Mouse (Mus musculus) testis, postnatal 14 days (tissue): ENCODE results near the gene Ccdc142.

Experiments used
- DNase-seq: peaks from one replicate; pipeline ENCODE4 v3.0.0; 2021; ENCODE audit warnings: low spot score

The Ccdc142 gene

GRCm38 (mm10) chr6:83140044-83140443, 38.6 kb downstream of the Ccdc142 start:
- DNase-seq, result no peak

DNA sequence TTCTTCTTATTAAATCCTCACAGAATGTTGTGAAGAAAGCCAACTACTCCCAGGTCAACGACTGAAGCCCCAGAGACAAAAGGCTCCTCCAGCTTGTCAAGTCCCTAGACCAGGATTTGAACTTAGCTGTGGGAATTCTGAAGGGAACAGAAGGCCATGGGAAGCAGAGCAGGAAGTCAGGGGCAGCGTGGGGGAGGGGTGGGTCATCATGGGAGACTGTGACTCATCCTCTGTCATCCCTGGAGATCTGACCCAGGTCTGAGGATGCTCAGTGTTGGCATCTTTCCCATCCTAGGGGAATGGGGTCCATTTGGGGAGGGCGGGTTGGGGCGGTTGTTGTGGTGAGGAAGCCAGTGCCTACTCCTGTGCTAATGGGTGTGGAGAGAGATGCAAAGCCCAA, 40.2 kb downstream of the Ccdc142 start:
- no peak for DNase-seq

- no peak for DNase-seq
Observed at GRCm38 (mm10) chr6:83142211-83142731, 40.9 kb downstream of the Ccdc142 start.

DNA sequence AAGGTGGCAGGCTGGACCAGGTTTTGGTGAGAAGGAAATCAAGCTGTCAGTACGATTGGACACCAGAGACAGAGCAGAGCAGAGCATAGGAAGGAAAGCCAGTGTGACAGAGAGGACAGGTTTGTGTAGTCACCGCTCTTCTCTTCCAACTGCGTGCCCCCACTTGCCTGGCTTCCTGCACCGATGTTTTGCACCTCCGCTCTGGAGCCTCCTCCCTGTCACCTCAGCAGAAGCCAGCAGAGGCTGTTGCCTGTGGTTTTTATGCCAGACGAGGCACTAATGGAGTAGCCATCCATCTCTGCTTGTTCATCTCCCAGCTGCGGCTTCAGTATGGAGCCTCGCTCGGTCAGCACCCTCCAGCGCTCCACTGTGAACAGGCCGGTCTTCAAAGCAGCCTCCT, 41.5 kb downstream of the Ccdc142 start:
- no peak for DNase-seq

- DNase-seq, result no peak
Observed at GRCm38 (mm10) chr6:83145209-83145608, 43.8 kb downstream of the Ccdc142 start.

DNA sequence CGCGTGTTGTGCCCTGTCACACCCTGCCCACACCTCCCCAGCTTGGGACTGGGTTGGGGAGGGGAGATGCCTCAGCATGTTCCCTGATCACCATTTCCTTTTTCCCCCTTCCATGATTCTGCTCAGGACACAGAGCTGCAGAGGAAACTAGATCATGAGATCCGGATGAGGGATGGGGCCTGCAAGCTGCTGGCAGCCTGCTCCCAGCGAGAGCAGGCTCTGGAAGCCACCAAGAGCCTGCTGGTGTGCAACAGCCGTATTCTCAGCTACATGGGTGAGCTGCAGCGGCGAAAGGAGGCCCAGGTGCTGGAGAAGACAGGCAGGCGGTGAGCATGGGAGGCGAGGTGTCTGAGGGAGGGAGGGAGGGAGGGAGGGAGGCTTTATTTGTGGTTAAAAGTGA, 44.4 kb downstream of the Ccdc142 start:
- DNase-seq, result no peak

GRCm38 (mm10) chr6:83147280-83147679, 45.9 kb downstream of the Ccdc142 start:
- DNase-seq, result no peak

DNA sequence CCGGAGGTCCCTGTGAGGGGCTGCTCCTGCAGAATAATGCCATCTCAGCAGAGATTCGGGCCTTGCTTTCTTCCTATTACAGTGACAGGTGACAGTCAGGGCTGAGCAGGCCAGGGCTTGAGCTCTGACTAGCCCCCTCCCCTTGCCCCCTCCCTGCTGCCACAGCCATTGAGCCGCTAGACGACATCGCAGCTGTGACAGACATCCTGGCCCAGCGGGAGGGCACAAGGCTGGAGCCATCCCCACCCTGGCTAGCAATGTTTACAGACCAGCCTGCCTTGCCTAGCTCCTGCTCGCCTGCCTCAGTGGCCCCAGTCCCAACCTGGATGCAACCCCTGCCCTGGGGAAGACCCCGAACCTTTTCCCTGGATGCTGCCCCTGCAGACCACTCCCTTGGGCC, 50.3 kb downstream of the Ccdc142 start:
- DNase-seq, result no peak

DNA sequence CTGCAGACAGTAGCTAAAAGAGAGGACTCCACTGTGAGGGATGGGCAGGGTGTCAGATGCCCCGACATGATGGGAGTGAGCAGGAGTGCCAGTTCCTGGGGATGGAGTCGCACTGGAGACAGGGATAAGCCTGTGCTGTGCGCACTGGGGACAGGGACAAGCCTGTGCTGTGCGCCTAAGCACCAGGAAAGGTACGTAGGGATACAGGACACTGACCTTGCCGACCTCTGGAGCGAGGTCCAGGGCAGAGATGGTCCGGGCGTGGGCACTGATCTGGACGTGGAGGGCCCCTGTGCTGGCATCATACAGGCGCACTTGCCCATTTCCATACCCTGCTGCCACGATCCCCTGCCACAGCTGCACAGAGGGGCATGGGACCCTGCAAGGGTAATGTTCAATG, 51.6 kb downstream of the Ccdc142 start:
- no peak for DNase-seq

DNA sequence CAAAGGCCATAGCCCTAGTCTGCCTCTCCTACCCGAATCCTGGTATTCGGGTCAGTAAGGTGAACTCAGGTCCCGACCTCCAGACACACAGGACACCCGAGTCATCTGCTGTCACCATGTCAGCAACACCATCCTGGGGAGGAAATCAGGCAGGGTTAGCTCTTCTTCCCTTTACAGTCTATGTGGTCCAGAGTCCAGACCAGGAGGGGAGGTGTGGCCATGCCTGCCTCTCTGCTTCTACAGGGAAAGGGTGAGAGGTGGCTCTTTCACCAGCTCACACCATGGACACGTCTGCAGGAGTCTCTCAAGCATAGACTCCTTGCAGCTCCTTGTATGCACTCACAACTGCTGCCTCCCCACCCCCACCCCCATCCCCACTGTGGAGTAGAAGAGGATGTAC, 52.1 kb downstream of the Ccdc142 start:
- no peak for DNase-seq

DNA sequence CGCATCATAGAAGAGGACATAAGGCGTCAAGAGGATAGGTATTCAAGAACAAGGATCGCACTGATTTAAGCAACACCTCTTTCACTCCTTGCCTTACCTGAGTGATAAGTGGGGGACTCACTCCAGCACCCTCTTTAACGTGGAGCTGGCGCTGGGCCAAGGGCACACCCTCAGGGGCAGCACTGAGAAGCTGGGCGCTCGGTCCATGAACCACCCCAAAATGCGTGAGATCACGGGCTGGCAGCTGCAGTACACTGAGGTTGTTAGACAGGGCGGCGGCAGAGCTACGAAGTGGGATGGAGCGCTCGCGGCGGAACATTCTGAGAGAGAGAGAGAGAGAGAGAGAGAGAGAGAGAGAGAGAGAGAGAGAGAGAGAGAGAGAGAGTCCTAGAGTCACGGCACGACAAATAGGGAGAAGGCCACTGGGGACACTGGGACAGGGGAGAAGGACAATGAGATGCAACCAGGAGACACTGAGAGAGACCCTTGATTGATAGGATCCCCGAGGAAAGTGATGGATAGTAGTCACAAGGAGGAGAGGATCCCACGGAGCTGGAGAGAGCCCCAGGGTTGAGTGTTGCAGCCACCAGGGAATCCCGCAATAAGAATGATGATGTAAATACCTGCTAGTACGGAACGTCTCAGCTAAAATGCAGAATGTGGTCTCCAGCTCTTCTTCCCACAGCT, 54.3 kb downstream of the Ccdc142 start:
- DNase-seq, result no peak

DNA sequence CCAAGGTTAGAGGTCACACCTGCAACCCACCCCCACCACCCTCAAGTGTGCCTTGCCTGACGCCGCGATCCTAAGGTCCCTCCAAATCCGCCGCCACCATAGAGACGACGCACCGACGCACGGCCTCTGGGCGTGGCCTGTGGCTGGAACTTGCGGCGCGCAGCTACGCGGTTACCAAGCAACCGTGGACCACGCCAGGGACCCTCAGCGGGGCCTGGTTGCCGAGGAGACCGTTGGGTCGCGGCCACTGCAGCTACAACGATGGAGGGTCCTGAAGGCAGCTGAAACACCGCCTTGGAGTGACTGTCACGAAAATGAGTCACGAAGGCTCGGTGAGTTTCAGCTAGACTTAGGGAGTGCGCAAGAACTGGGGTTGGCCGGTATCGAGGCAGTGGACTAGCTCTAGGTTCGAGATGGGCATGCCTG, 54.9 kb downstream of the Ccdc142 start, which contains the start of the genes Wdr54 and 1700003E16Rik:
Gene Wdr54, minus strand, starts transcription at position 139 of the 426 bp plus-strand sequence.
Gene 1700003E16Rik, plus strand, starts transcription at position 146 of the 426 bp plus-strand sequence.
- peak; percentile 78 for DNase-seq
